Mouse (Mus musculus) left cerebral cortex, postnatal 25 days (tissue): ENCODE results near the gene Efna4. TPM values are rescaled to one million over a fixed set of nuclear protein-coding genes. Genes with fewer than 3 reads are reported as not detected.

ENCODE experiments used
- DNase-seq, 2 experiments: peaks; one replicate each; pipeline ENCODE4 v3.0.0; 2022; ENCODE audit warnings: low spot score in 2 of 2, mixed read lengths in 1 of 2
- intact Hi-C: fragments of 180-260 bp; cut with DNase I; formaldehyde crosslinking; loops from one replicate; pipeline ENCODE4 v1.15.1; 2025
- total RNA-seq, 2 experiments: library from RNA; stranded (reverse); gene quantifications; 2 replicates each; pipeline ENCODE4 v1.2.3; 2021

Gene Efna4
- total RNA-seq, 2 experiments from 2014 or later: 0.27 to 0.37 TPM

DNA sequence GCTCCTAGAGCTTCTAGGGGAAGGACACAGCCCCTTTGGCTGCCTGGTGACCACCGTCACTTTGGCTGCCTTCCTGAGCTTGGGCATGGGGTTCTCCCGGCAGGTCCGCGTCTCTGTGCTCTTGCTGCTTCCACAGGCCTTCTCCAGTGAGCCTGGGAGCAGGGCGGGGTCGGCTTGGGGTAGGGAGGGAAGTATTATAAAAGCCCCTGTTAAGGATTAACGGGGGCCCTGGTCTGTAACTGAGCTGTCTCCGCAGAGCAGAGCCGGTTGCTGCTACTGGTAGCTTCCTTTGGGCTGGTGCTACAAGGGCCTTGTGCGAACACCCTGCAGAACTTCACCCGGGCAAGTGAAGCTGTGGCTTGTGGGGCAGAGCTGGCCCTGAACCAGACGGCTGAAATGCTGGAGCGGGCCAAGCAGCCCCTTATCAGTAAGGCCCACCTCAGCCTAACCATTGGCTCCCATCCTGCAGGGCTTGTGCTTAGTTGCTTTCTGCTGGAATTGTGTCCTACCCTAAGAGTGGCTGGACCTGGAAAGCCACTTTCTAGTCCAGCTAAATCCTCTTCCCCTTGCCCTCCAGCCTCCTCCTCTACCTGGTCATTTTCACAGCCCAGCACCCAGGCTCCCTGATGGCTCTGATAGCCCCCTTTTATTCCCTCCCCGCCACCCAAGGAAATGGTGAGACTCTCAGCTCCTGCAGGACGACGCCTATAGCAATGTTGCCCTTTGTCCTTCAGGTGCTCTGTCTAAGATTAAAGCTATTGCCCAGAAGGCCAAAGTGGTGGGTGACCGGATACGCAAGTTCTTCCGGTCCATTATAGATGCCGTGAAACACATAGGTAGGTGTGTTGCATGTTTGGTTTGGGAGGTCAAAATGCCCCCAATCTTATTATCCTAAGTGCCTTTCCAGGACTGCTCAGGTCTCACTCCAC lies 27.9 kb upstream of the Efna4 start:
- DNase-seq: no peak
- intact Hi-C loops: no loop called here

DNA sequence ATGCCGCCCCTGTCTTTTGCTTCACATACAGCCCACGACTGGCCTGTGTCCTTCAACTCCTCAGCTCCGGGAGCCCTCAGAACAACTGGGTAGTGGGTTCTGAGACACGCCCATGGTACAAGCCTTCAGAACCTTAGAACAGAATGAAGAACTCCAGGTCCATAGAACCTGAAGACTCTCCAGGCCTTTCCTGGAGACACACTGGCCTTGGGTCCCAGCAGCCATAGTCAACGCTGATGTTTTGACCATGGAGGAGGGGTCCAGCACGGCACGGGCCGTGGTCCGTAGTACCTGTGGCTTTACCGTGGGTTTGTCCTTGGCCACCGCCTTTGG lies 27.3 kb upstream of the Efna4 start, which contains the start of gene Dcst1:
Dcst1 (minus strand) TSS at position 101 of the 333 bp plus-strand sequence.
- no peak for DNase-seq
- intact Hi-C loops: no loop called here

GRCm38 (mm10) chr3:89364631-89365030 lies 26.8 kb upstream of the Efna4 start:
- intact Hi-C loops: no loop called here
- no peak for DNase-seq

- intact Hi-C loops: no loop called here
- DNase-seq: no peak
Measured at GRCm38 (mm10) chr3:89361675-89362074, 23.8 kb upstream of the Efna4 start, which contains the start of gene Dcst2. Dcst2 (plus strand) TSS chr3:89361975.

GRCm38 (mm10) chr3:89360237-89360636 lies 22.4 kb upstream of the Efna4 start:
- intact Hi-C loops: no loop called here
- DNase-seq: no peak

GRCm38 (mm10) chr3:89359630-89360029 lies 21.8 kb upstream of the Efna4 start:
- intact Hi-C loops: no loop called here
- DNase-seq: no peak

GRCm38 (mm10) chr3:89356029-89356428 lies 18.2 kb upstream of the Efna4 start:
- DNase-seq: no peak

GRCm38 (mm10) chr3:89355512-89355902 lies 17.7 kb upstream of the Efna4 start:
- intact Hi-C loops: loop anchor here (2.0 kb wide), 1 partner anchor 39 kb away; no protein-coding TSS in a partner anchor
- DNase-seq: no peak

More at GRCm38 (mm10) chr3:89356029-89356428, 18.2 kb upstream of the Efna4 start:
- intact Hi-C loops: no loop called here

DNA sequence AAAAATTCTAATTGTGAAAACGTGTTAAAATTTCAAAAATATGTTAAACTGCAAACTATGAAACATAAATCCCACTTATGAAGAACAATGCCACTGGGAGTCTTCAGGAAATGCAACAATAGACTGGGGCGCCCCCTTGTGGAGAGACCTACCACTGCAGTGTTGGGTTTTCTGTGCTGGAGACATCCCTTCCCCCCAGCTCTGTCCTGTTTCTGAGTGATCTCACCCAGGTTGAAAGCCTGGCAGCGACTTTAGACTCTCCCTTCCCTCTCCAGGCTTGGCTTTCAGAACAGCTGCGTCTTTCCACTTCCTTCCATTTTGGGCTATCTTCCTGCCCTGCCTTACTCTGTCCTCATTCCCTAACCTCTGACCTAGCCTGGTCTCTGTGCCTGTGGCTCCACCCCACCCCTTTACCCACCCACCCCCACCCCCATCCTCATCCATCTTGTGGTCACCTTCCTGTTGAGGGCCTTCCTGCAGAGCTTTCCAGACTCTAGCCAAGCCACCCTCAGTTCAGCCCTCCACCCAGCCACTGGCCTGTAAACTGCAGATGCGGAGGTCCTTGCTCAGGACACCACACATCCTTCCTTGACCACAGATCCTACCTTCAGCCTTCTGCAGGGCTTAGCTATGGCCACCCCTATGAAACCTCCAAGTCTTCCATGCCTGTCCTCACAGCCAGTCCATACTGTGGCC lies 17.1 kb upstream of the Efna4 start:
- peak; percentile 83 to 92 for DNase-seq
- intact Hi-C loops: loop anchor here (2.0 kb wide), 1 partner anchor 38 kb away; no protein-coding TSS in a partner anchor

DNA sequence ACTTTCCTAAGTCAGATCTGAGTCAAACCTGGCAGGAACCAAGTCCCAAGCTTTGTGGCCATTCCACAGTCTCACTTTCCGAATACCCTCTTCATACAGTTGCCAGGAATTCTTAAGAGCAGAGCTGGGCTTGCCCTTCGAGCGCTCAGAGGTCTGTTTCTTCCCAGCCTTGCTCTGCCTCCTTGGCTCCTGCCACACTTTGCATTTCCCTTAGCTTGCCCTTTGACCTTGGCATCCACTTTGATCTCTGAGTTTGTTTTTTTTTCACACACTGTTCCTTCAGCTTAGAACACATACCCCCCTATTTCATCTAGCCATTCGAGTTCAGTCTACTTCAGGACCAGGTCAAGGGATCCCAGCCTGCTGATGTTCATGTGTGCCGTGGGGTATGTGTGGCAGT lies 13.4 kb upstream of the Efna4 start:
- DNase-seq: no peak
- intact Hi-C loops: no loop called here

DNA sequence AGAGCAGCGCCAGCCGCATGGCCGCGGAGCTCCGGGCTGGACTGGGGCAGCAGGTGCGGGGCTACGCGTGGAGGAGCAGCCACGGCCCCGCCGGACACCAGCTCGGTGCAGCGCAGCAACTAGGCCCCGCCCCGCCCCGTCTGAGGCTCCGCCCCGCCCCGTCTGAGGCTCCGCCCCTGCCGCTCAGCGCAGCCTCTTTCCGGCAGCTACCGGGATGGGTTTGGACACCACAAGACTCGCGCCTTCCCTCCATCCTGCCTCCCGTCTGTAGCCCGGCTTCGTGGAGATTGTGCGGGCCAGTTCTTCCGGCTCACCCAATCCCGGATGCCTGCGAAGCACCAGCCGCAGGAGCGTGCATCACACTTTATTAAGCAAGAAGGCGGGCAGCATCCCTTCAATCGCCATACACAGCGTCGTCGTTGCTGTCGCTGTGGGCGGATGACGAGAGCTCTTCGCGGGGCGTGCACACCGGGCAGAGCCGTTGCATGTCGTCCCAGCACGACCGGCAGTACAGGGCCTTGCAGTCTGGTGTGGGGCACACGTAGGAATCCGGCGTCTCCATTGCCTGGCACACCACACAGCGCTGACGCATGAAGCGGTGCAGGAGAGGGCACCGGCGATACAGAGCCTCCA lies 12.2 kb upstream of the Efna4 start, which contains the start of gene Adam15:
Adam15 (minus strand) TSS at position 128 of the 633 bp plus-strand sequence.
- intact Hi-C loops: no loop called here
- peak; percentile 88 to 91 for DNase-seq

DNA sequence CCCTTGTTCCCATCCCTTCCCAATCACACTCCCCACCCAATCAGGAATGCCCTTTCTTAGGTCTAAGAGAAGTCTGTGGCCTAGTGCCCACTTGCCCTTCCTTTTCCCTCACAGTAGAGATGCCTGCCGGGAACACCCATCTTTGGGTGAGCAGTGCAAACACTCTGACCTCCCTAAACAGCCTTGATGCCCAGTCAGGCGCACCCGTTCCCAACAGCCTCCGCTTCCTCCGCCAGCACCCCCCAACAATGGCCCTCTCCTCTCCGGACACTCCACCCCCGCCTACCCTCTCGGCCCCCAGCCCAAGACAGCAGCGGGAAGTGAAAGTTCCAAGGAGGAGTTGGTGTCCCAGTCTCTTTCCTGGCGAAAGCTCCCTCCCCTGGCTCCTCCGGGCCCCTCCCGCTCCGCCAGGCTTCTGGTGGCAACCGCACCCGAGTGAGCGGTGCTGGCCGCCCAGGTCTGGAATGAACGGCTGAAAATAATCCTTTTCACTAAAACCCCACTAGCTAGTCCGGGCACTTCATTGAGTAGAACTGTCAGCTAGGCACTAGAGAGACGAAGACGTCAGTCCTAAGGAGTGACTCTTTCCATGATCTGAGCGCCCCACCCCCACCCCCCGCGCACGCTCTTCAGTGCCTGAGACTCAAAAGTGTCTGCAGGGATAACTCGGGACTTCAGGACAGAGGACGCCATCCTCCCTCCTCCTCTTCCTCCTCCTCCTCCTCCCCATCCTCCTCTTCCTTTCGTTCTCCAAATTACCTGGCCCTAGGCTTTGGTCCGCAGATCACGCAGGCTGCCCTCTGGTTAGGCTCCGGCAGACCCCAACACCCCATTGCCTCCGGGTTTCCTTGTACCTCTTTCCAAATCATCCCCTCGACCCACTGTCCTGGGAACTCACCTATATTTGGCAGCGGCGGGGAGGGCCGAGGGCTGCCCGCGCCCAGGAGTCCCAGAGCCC lies 11.4 kb upstream of the Efna4 start:
- peak; percentile 29 to 38 for DNase-seq
- intact Hi-C loops: no loop called here

GRCm38 (mm10) chr3:89347916-89348315 lies 10.1 kb upstream of the Efna4 start:
- DNase-seq: no peak
- intact Hi-C loops: no loop called here

DNA sequence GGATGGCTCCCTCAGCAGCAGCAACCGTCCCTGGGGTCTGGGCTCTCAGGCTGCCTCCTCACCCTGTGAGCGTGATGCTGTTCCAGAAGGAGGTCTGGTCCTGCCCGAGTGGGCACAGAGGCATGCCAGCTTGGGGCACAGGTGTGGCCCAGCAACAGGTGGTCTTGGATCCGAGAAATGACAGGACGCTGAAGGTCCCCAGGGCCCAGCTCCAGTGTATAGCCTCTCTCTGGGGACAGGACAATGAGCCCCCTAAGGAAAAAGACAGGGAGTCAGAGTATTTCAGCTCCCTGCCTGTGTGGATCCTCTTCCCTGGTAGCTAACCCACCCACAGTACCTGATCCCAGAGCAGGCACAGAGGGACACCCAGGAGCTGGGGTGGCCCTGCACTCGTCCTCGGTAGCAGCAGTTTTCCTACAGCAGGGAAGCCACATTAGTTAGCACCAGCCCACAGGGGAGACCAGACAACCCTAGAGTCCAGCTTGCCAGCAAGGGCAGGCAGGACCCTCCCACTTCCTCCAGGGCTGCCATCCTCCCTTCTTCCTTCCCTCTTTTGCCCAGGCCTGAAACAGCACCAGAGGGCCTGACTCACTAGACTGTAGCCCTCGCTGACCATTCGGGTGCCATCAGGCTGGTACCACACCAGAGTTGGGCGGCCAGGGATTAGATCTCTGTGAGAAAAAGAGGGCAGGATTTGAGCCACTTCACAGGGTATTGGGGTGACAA lies 9.2 kb upstream of the Efna4 start:
- no peak for DNase-seq
- intact Hi-C loops: no loop called here

DNA sequence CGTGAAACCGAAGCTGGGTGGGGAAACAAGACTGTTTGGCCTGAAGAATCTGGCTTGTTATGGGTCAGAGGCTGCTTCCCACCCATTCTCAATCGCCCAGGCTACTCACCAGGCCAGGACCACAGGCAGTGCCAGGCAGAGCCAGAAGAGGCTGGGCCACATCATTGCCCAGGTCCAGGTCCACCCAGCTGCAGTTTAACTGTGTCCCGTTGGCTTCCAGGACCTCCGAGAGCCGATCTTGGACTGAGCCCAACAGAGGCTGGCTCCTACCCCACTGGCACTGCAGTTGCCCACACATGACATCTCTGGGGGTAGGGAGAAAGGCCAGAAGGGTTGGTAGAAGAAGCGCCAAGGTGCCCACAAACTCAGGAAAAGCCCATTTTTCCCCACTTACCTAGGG lies 5.5 kb upstream of the Efna4 start:
- DNase-seq: no peak
- intact Hi-C loops: no loop called here

- intact Hi-C loops: no loop called here
- no peak for DNase-seq
Measured at GRCm38 (mm10) chr3:89341794-89342193, 4.0 kb upstream of the Efna4 start.

DNA sequence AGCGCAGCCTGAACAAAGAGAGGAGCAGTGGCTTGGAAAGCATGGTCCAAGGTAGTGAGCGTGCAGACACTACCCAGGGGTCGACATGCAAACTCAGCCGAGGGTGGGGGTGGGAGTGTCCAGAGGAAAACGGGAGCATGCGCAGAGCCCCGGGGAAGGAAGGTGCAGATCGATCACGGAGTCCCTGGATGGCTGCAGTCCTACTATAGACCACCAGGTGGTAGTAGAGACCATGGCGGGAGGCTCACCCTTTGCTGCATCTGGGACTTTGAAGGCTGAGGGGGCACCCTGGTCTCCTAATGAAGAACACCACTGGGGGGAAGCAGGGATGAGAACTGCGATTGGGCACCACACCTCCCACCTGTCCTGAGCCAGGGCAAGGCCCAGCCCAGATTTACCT lies 2.6 kb upstream of the Efna4 start:
- peak; percentile 68 to 74 for DNase-seq
- intact Hi-C loops: no loop called here

DNA sequence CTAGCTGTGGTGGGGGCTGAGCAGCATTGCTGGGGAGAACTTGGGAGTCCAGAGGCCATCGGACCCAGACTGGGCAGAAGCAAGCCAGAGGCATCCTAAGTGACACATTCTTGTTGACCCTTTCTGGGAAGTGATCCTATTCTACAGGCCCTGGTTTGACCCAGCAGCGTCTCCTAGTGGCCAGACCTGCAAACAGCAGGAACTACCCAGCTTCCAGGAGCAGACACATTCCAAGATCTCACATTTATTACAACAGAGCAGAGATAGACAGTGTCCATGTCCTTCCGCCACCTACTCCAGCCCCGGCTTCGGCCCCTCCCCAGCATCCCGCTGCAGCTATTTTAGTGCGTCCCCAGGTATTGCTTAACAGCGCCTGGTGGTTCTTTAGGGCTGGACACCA lies 1.6 kb upstream of the Efna4 start:
- intact Hi-C loops: loop anchor here (2.0 kb wide), 1 partner anchor 23 kb away; no protein-coding TSS in a partner anchor

More for the DNA sequence above, 1.6 kb upstream of the Efna4 start:
- DNase-seq: peak; percentile 65 to 66
